Mouse (Mus musculus): ENCODE measurements at regions not wholly inside any gene's neighbourhood (a gene's known extent, or its start where the extent isn't known, plus 50 kb on each side); places are given as distances from the start of the nearest gene placed in this dataset.
"Not testable (repeated sequence)": the region's sequence is repeated elsewhere in the genome, so short reads cannot be mapped to it uniquely, and the experiment has no call there.

DNA sequence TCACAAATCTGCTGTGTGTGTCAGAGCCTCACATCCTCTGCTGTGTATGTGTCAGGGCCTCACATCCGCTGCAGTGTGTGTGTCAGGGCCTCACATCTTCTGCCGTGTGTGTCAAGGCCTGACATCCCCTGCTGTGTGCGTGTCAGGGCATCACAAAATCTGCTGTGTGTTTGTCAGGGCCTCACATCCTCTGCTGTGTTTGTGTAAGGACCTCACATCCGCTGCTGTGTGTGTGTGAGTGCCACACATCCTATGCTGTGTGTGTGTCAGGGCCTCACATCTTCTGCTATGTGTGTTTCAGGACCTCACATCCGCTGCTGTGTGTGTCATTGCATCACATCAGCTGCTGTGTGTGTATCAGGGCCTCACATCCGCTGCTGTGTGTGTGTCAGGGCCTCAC, 63.3 kb downstream of the Asmt start:
- peak in 1 of 2 experiments; percentile 1 for DNase-seq (ENCODE audit: low spot score in 2 of 2)

DNA sequence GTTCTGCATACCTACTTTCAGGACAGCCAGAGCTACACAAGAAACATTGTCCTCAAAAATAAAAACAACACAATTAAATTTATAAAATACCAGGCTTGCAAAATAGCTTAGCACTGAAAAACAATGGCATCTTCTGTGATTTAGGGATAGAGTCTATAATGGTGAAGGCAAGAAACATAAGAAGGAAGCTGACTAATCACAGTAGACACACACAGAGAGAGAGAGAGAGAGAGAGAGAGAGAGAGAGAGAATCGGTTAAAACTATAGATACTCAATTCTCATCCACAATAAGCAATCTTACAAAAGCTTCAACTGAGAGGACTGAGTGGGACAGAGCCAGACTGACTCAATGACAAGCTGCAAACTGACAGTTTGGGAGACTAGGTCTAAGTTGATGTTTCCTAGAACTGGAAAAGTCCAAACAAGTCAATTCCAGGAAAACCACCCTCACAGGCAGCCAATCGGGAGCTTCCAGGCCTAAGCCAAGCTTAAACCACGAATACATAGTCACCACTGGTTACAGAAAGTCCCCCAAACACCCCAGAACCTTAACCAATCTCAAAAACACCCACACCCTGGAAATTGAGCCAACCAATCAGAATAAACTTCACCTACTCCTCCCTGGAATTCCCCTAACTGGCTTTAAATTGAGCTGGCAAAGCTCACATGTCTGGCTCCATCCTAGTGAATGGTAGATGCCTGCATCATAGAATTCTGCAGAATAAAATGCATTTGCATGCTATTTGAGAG, 81.2 kb downstream of the Asmt start:
- not testable (repeated sequence) for DNase-seq (ENCODE audit: low spot score in 2 of 2)

All from left cerebral cortex, adult 18-20 months (tissue).